Mouse (Mus musculus) CH12.LX (cell line): ENCODE measurements at regions not wholly inside any gene's neighbourhood (a gene's known extent, or its start where the extent isn't known, plus 50 kb on each side); places are given as distances from the start of the nearest gene placed in this dataset.

Source experiments
- BHLHE40 ChIP-seq: IDR thresholded peaks from 2 replicates; pipeline ENCODE4 v1.6.1; 2011; ENCODE audit warnings: mild to moderate bottlenecking, low read depth, low read length, improper control_type of control experiment
- CTCF ChIP-seq, 2 experiments: IDR thresholded peaks in 1 of 2; conservative IDR thresholded peaks in 1 of 2; 2 replicates each; pipeline ENCODE4 v1.5.1; 2011 to 2012; ENCODE audit warnings: low read depth in 2 of 2, low read length in 2 of 2, improper control_type of control experiment in 1 of 2, inconsistent platforms in 1 of 2, mild to moderate bottlenecking in 1 of 2, moderate library complexity in 1 of 2
- MYC ChIP-seq: IDR thresholded peaks from 2 replicates; pipeline ENCODE4 v1.6.1; 2011; ENCODE audit warnings: low read depth, mild to moderate bottlenecking, improper control_type of control experiment, low read length
- POLR2A ChIP-seq: IDR thresholded peaks from 2 replicates; pipeline ENCODE4 v1.6.1; 2011; ENCODE audit warnings: low read depth, mild to moderate bottlenecking, improper control_type of control experiment, low read length
- SMC3 ChIP-seq: IDR thresholded peaks from 2 replicates; pipeline ENCODE4 v1.6.1; 2011; ENCODE audit warnings: low read depth, low read length, improper control_type of control experiment

GRCm38 (mm10) chr11:39963705-39964104 lies 731.3 kb downstream of the Mat2b start:
- TF ChIP-seq CTCF (conservative IDR thresholded peaks at IDR 0.05 in 1 of 2, IDR thresholded peaks at IDR 0.05 in 1 of 2; ENCODE audit: low read depth in 2 of 2, low read length in 2 of 2) (no peak), MYC (no peak), POLR2A (no peak), SMC3 (no peak), BHLHE40 (no peak)
